Mouse (Mus musculus): Measurements from ENCODE around the gene Dbx2. TPM values are rescaled to one million over a fixed set of nuclear protein-coding genes. Genes with fewer than 3 reads are reported as not detected.

Gene Dbx2
- polyA plus RNA-seq, 1 experiment from 2014 or later = 3.1 TPM

- Histone ChIP-seq H3K9me3 (ENCODE audit: control insufficient read depth, low read length) (no peaks in the 10 kb centered on the region), H3K4me2 (ENCODE audit: low read length) (no peak overlapping the region), H3K4me1 (ENCODE audit: control insufficient read depth, insufficient read depth, low read length) (no peaks in the 10 kb centered on the region), H3K27ac (replicated peaks; ENCODE audit: low read depth, low read length) (no peak overlapping the region), H3K36me3 (ENCODE audit: control insufficient read depth, insufficient read depth, low read length) (no peaks in the 10 kb centered on the region), H3K4me3 (replicated peaks; ENCODE audit: low read depth, low read length) (no peak overlapping the region), H3K27me3 (ENCODE audit: control insufficient read depth, insufficient read depth, low read length) (no peaks in the 10 kb centered on the region), H3K9ac (replicated peaks; ENCODE audit: low read length) (no peak overlapping the region)
- 95% methylated on average over 15 of the region's 15 CpGs for WGBS
- no peak for DNase-seq
- no peak for ATAC-seq (ENCODE audit: low FRiP score, low TSS enrichment)
Measured at GRCm38 (mm10) chr15:95586906-95587305, 68.9 kb downstream of the Dbx2 start.

DNA sequence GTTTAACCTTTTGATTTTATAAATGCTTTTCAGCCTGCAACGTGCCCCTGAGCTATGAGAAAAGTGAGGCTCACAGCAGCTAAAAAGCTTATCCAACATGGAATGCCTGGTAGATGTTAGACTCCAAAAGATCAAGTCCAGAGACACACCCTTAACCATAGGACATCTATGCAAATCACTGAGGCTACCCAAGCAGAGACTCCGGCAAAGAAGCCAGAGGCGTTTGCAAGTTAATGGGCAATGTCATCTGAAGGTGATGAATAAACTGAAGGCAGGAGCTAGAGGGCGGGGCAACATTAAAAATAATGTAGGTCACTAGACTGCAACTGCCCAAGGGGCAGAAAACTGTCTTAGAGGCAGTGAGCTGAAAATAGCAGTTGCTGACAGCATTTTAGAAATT, 70.9 kb downstream of the Dbx2 start:
- Histone ChIP-seq H3K27me3 (ENCODE audit: control insufficient read depth, insufficient read depth, low read length) (no peaks in the 10 kb centered on the region), H3K9me3 (ENCODE audit: control insufficient read depth, low read length) (no peaks in the 10 kb centered on the region), H3K4me2 (ENCODE audit: low read length) (no peak overlapping the region), H3K36me3 (ENCODE audit: control insufficient read depth, insufficient read depth, low read length) (no peaks in the 10 kb centered on the region), H3K9ac (replicated peaks; ENCODE audit: low read length) (no peak overlapping the region), H3K27ac (replicated peaks; ENCODE audit: low read depth, low read length) (no peak overlapping the region), H3K4me1 (ENCODE audit: control insufficient read depth, insufficient read depth, low read length) (no peaks in the 10 kb centered on the region), H3K4me3 (replicated peaks; ENCODE audit: low read depth, low read length) (no peak overlapping the region)
- no peak for DNase-seq
- 52% methylated on average over 4 of the region's 4 CpGs for WGBS
- ATAC-seq (ENCODE audit: low FRiP score, low TSS enrichment) = no peak

DNA sequence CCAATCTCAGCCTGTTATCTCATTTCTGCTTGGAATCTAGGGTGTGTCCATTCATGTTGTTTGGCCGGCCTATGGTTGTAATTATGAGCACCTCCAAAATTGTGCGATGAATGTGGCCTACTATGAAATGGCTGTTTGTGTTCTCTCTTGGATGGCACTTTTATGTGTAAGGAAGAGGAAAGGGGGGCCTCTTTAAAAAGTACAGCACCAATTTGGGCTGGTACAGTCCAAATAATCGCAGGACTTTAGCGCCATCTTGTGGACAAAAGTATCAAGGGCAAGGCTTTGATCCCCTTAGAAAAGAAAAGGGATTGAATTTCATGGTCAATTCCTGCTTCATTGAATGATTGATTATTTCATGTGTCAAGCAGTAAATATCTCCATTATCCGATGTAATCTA, 81.1 kb downstream of the Dbx2 start:
- WGBS = 19% methylated on average over 5 of the region's 5 CpGs
- Histone ChIP-seq H3K27ac (replicated peaks; ENCODE audit: low read depth, low read length) (no peak overlapping the region), H3K4me3 (replicated peaks; ENCODE audit: low read depth, low read length) (no peak overlapping the region), H3K9me3 (ENCODE audit: control insufficient read depth, low read length) (no peaks in the 10 kb centered on the region), H3K9ac (replicated peaks; ENCODE audit: low read length) (no peak overlapping the region; the same call in 1 of the 2 replicates), H3K4me2 (ENCODE audit: low read length) (peak overlapping the region; percentile 39), H3K36me3 (ENCODE audit: control insufficient read depth, insufficient read depth, low read length) (no peaks in the 10 kb centered on the region), H3K4me1 (ENCODE audit: control insufficient read depth, insufficient read depth, low read length) (no peaks in the 10 kb centered on the region), H3K27me3 (ENCODE audit: control insufficient read depth, insufficient read depth, low read length) (no peaks in the 10 kb centered on the region; the same call in 1 of the 2 replicates)
- DNase-seq (peak; percentile 95), ATAC-seq (ENCODE audit: low FRiP score, low TSS enrichment) (no peak)

Other genes with a start within 250 kb of the Dbx2 start
- 136 and 170 TPM in 2 replicates for gene Nell2, start 127.4 kb downstream of the Dbx2 start, polyA plus RNA-seq (2014; fragmentation: Nextera tagmentation; extraction: Ambion mirVana)
- gene Ano6, start 134.9 kb upstream of the Dbx2 start, polyA plus RNA-seq (2014; fragmentation: Nextera tagmentation; extraction: Ambion mirVana) = 17.7 and 27.8 TPM in 2 replicates

All from midbrain, embryonic 14.5 days (tissue).